Mouse (Mus musculus) olfactory bulb, adult 2 months (tissue): ENCODE results near the gene Cldn18. TPM values are rescaled to one million over a fixed set of nuclear protein-coding genes. Genes with fewer than 3 reads are reported as not detected.

Experiments
- H3K27ac ChIP-seq: fragments of 200-500 bp; 2 replicates; pipeline ENCODE4 v1.5.1; 2012; ENCODE audit warnings: low read depth, low read length; ENCODE audit not compliant: insufficient read depth
- H3K4me1 ChIP-seq: fragments of 200-500 bp; 2 replicates; pipeline ENCODE4 v1.6.1; 2012; ENCODE audit warnings: low read length; ENCODE audit not compliant: control insufficient read depth, insufficient read depth
- H3K4me3 ChIP-seq: fragments of 200-500 bp; 2 replicates; pipeline ENCODE4 v1.5.1; 2012; ENCODE audit warnings: mild to moderate bottlenecking, low read depth, low read length, moderate library complexity; ENCODE audit not compliant: insufficient read depth
- CTCF ChIP-seq: fragments of 200-500 bp; IDR thresholded peaks from 2 replicates; pipeline ENCODE4 v1.5.1; 2012; ENCODE audit warnings: low read depth, mild to moderate bottlenecking, low read length, moderate library complexity; ENCODE audit not compliant: insufficient read depth
- POLR2A ChIP-seq: fragments of 200-500 bp; IDR thresholded peaks from 2 replicates; pipeline ENCODE4 v1.6.1; 2012; ENCODE audit warnings: mild to moderate bottlenecking, low read depth, low read length, moderate library complexity; ENCODE audit not compliant: insufficient read depth
- WGBS: fragments of 180-500 bp; shearing (Covaris S2); methylation state at CpG from one replicate; pipeline ENCODE4 v1.1.7; 2018; 5-methylcytosine and 5-hydroxymethylcytosine counted together
- polyA plus RNA-seq: library from polyadenylated mRNA; stranded (reverse); fragments of >200 nt; gene quantifications from 2 replicates; pipeline ENCODE4 v1.2.4, GENCODE M21; 2012; ENCODE audit warnings: low replicate concordance; ENCODE audit not compliant: missing spikeins, insufficient read depth, insufficient read length

The Cldn18 gene
- polyA plus RNA-seq, 1 experiment = not detected

GRCm38 (mm10) chr9:99710297-99710696 is 6.8 kb downstream of the Cldn18 start:
- H3K4me1 ChIP-seq = no peaks in the 10 kb centered on the region
- no peak overlapping the region for H3K4me3 ChIP-seq
- no peak overlapping the region for H3K27ac ChIP-seq
- TF ChIP-seq POLR2A = no peak
- WGBS = 91% methylated on average over 4 of the region's 4 CpGs

- WGBS = 92% methylated on average over 22 of the region's 22 CpGs
- Histone ChIP-seq H3K4me3 (no peak overlapping the region), H3K4me1 (no peaks in the 10 kb centered on the region), H3K27ac (no peak overlapping the region)
- TF ChIP-seq CTCF = no peak
Measured at GRCm38 (mm10) chr9:99709588-99710248, 7.3 kb downstream of the Cldn18 start.

GRCm38 (mm10) chr9:99707425-99708126 is 9.5 kb downstream of the Cldn18 start:
- Histone ChIP-seq H3K4me3 (no peak overlapping the region), H3K4me1 (no peaks in the 10 kb centered on the region), H3K27ac (no peak overlapping the region)
- no peak for TF ChIP-seq CTCF
- no peak for TF ChIP-seq POLR2A
- WGBS = 74% methylated on average over 11 of the region's 11 CpGs

GRCm38 (mm10) chr9:99706264-99706663 is 10.8 kb downstream of the Cldn18 start:
- no peak overlapping the region for H3K27ac ChIP-seq

GRCm38 (mm10) chr9:99703711-99704110 is 13.4 kb downstream of the Cldn18 start:
- Histone ChIP-seq H3K4me1 (no peaks in the 10 kb centered on the region), H3K27ac (no peak overlapping the region), H3K4me3 (no peak overlapping the region)
- TF ChIP-seq POLR2A = no peak
- no peak for TF ChIP-seq CTCF
- WGBS = 81% methylated on average over 6 of the region's 6 CpGs

More at GRCm38 (mm10) chr9:99706264-99706663, 10.8 kb downstream of the Cldn18 start:
- 91% methylated on average over 6 of the region's 6 CpGs for WGBS
- no peak overlapping the region for H3K4me3 ChIP-seq
- TF ChIP-seq CTCF (no peak), POLR2A (no peak)
- H3K4me1 ChIP-seq = no peaks in the 10 kb centered on the region

- Histone ChIP-seq H3K27ac (no peak overlapping the region), H3K4me3 (no peak overlapping the region), H3K4me1 (no peaks in the 10 kb centered on the region)
- TF ChIP-seq POLR2A (no peak), CTCF (no peak)
- 95% methylated on average over 6 of the region's 6 CpGs for WGBS
Measured at GRCm38 (mm10) chr9:99702215-99702614, 14.9 kb downstream of the Cldn18 start.

- 81% methylated on average over 2 of the region's 2 CpGs for WGBS
- TF ChIP-seq POLR2A = no peak
- TF ChIP-seq CTCF = no peak
Measured at GRCm38 (mm10) chr9:99701187-99701586, 15.9 kb downstream of the Cldn18 start.

GRCm38 (mm10) chr9:99699752-99700389 is 17.2 kb downstream of the Cldn18 start:
- Histone ChIP-seq H3K4me3 (no peak overlapping the region), H3K27ac (no peak overlapping the region), H3K4me1 (no peaks in the 10 kb centered on the region)
- TF ChIP-seq CTCF (no peak), POLR2A (no peak)
- WGBS = 80% methylated on average over 2 of the region's 2 CpGs

More at GRCm38 (mm10) chr9:99701187-99701586, 15.9 kb downstream of the Cldn18 start:
- Histone ChIP-seq H3K4me3 (no peak overlapping the region), H3K27ac (no peak overlapping the region), H3K4me1 (no peaks in the 10 kb centered on the region)

- WGBS = 78% methylated on average over 7 of the region's 7 CpGs
- no peak for TF ChIP-seq CTCF
- TF ChIP-seq POLR2A = no peak
- Histone ChIP-seq H3K27ac (no peak overlapping the region), H3K4me3 (no peak overlapping the region), H3K4me1 (no peaks in the 10 kb centered on the region)
Measured at GRCm38 (mm10) chr9:99694961-99695360, 22.1 kb downstream of the Cldn18 start.
